Mouse (Mus musculus) kidney, adult 2 months (tissue): ENCODE measurements at regions not wholly inside any gene's neighbourhood (a gene's known extent, or its start where the extent isn't known, plus 50 kb on each side); places are given as distances from the start of the nearest gene placed in this dataset.

ENCODE experiments used
- CTCF ChIP-seq: fragments of 200-500 bp; conservative IDR thresholded peaks from 2 replicates; pipeline ENCODE4 v1.5.1; 2011; ENCODE audit warnings: low read depth, mild to moderate bottlenecking, control low read depth, low read length, moderate library complexity, mixed read lengths; ENCODE audit not compliant: insufficient read depth, insufficient read length
- POLR2A ChIP-seq: fragments of 200-500 bp; IDR thresholded peaks from one replicate; pipeline ENCODE4 v1.6.1; 2011; ENCODE audit warnings: low read depth, low read length, control low read depth

GRCm38 (mm10) chr12:113257243-113257642, 71.5 kb downstream of the Tmem121 start:
- no peak for TF ChIP-seq POLR2A
- TF ChIP-seq CTCF = no peak
